Mouse (Mus musculus) cerebellum, postnatal 25 days (tissue): ENCODE measurements around the gene Vmn1r231.

Experiments used
- DNase-seq, 2 experiments: peaks; one replicate each; pipeline ENCODE4 v3.0.0; 2021; ENCODE audit warnings: mixed read lengths in 2 of 2

The Vmn1r231 gene

DNA sequence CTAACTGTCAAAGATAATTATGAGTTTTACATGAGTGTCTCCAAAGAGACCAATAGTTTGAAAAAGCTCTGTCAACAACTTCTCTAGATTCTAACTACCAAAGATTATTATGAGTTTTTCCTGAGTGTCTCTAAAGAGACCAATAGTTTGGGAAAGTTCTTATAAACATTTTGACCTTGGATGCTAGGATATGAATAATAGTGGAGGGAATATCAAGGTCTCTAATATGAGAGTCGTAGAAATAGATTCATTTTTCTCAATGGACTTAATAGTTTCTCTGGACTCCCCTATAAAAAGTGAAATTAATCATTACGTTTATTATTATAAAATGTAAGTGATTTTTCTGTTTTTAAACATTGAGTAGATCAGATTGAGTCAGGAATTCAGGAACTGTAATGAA is at the start of gene Vmn1r231:
Gene Vmn1r231 (minus strand): TSS at position 101 of the 400 bp plus-strand sequence.
- DNase-seq: no peak

DNA sequence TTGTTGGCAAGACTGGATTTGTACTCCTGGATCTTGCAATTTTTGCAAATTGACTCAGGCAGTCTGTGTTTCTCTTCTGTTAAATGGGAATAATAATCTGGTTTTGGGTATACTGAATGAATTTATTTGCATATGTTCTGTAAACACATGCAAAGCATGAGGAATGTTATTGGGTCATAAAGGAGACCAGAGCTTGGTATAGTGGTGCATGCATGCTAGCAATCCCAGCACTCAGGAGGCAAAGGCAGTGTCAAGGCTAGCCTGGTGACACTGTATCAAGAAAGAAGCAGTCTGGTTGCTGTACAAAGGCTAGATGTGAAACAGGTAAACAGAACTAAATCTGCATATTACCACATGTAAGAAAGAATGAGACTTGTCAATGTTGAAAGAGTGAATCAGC is 41.7 kb upstream of the Vmn1r231 start:
- DNase-seq: no peak

DNA sequence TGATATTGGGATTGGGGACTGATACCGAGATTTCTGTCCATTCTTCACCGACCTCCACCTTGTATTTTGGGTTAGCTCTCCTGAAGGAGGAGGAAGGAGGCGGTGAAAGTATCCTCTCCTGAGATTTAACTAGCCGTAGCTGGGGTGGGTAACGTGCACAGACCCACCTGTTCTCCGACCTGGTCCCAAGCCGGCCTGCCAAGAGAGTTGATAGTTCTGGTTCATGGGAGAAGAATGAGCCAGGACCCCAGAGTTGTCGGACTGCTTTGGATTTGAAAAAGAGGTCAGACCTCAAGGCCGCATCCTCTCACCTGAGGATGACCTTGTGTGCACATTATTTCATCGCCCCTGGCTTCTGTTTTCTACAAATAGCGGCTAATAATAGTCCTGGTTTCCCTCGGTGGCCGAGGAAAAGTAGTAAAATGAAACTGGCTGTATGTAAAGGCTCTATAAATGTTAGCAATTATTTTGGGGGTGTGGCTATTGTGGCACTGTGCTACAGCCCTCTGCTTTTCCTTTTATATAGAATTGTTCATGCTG is 41.2 kb upstream of the Vmn1r231 start:
- DNase-seq: peak; percentile 28

DNA sequence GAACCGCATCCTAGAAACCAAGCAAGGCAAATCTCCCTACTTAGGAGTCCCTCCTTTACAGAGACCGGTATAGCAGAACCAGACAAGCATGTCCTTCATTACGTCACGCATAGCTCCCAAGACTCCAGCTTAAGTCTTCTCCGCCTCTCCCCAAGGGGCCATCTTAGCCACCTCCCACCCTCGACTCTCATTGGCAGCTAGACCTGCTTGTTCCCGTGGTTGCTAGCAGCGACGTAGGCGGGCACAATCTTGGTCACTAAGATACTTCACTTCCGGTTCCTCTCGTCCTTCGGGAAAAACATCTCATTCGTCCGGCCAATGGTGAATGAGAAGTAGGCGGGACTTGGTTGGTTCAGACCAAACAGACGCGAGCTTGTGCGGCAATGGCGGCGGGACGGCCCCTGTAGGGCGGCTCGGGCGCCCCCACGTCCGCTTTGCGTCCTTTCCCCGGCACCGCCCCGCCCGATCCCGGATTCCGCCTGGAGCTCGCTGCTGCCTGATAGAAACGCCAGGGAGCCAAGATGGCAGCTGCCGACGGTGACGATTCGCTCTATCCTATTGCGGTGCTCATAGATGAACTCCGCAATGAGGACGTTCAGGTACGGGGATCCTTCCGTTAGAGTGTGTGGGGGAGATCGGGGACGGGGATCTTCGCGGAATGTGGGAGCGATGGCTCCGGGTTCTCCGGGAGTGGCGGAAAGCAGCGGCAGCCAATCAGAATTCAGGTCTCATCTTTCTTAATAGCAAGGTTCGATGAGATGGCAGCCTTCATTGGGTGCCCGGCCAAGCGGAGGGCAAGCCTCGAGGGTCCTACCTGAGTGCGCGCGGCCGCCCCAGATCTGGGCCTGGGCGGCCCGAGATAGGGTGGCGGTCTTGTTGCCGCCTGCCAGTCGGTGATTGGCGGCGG is 40.3 kb upstream of the Vmn1r231 start, which contains the start of gene Ppp2r1a:
Gene Ppp2r1a (plus strand): TSS at position 327 of the 907 bp plus-strand sequence.
- DNase-seq: peak; percentile 98 to 99

DNA sequence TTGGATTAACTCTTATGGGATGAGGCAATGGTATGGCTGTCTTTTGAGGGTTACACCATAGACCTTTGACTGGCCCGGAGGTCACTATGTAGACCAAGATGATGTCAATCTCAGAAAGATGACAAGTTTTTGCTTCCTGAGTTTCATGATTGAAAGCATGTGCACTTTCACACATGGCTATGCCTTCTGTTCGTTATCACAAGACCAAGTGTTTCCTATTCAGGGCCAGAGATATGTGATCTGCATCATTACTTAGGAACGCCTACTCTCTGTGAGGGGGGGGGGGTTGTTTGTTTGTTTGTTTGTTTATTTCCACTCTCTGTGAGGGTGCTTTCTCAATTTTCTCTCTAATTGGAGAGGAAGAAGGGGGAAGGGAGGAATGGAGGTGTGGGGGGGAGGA is 39.3 kb upstream of the Vmn1r231 start:
- DNase-seq: no peak

DNA sequence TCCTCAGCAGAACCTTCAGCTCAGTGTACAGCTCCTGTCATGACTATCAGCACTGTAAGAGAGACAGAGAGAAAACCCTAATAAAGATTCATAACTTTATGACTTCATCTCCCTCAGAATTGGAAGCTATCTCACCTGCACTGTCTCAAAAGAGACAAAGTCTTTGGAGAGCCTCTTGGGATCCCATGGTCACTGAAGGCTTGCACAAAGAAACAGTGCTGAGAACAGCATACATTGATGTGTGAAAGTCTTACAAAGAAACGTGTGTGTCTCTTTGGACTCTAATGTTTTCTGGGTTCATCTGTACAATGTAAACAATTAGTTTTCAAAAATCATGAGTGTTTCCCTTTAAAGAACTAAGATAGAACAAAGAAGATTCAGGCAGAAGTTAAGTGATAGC is 14.7 kb upstream of the Vmn1r231 start, which contains the start of gene Vmn1r232:
Gene Vmn1r232 (minus strand): TSS at position 101 of the 400 bp plus-strand sequence.
- no peak for DNase-seq

DNA sequence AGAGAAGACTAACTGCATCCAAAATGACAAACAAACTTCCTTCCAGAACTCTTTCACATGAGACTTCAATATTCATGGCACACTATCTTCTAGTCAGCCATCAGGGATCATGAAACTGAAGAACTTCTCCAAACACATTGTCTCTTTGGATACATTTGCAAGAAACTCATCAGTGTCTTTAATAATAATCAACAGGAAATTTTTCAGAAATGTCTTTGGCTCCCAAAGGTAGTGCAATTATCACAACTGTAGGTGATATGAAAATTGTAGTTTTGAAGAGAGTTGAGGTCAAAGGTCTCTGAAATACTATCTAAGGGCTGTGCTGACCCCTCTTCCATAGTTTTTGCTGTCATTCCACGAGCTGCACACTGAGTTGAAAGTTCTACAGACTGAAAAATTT is 64.7 kb downstream of the Vmn1r231 start, which contains the start of gene Vmn1r230:
Gene Vmn1r230 (plus strand): TSS at position 301 of the 400 bp plus-strand sequence.
- DNase-seq: no peak
